Mouse (Mus musculus): ENCODE results near the gene Tmem163.

Tmem163 gene

GRCm38 (mm10) chr1:127514479-127514878 is 164.9 kb downstream of the Tmem163 start:
- in situ Hi-C loops (cut with MboI; ENCODE audit: low pct_unique_long_range_greater_than_20kb in 1 of 2, low sequenced_read_pairs in 2 of 2, unreplicated experiment in 1 of 2): no loop called here

- in situ Hi-C loops (cut with MboI; ENCODE audit: low pct_unique_long_range_greater_than_20kb in 1 of 2, low sequenced_read_pairs in 2 of 2, unreplicated experiment in 1 of 2): no loop called here
Observed at GRCm38 (mm10) chr1:127513664-127514063, 165.7 kb downstream of the Tmem163 start.

GRCm38 (mm10) chr1:127513140-127513539 is 166.2 kb downstream of the Tmem163 start:
- in situ Hi-C loops (cut with MboI; ENCODE audit: low pct_unique_long_range_greater_than_20kb in 1 of 2, low sequenced_read_pairs in 2 of 2, unreplicated experiment in 1 of 2): no loop called here

GRCm38 (mm10) chr1:127512709-127513108 is 166.6 kb downstream of the Tmem163 start:
- in situ Hi-C loops (cut with MboI; ENCODE audit: low pct_unique_long_range_greater_than_20kb in 1 of 2, low sequenced_read_pairs in 2 of 2, unreplicated experiment in 1 of 2): no loop called here

DNA sequence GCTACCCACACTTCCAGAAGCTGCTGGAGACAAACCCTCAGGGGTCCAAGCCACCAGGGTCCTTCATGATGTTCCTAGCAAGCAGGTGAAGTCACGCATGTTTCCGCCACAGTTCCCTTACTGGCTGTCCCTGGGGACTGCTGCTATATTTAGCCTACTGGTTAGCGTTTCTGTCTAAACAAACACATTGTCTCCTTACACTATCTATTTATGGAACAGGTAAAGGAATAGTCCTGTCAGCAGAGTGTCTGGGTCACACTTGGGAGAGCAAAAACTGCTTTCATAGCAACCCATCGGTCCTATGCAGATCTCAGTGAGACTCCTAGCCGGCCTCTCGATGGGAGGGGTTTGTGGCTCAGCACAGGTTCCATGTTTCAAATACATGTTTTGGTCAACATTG is 168.0 kb downstream of the Tmem163 start:
- in situ Hi-C loops (cut with MboI; ENCODE audit: low pct_unique_long_range_greater_than_20kb in 1 of 2, low sequenced_read_pairs in 2 of 2, unreplicated experiment in 1 of 2): no loop called here

GRCm38 (mm10) chr1:127508921-127509320 is 170.4 kb downstream of the Tmem163 start:
- in situ Hi-C loops (cut with MboI; ENCODE audit: low pct_unique_long_range_greater_than_20kb in 1 of 2, low sequenced_read_pairs in 2 of 2, unreplicated experiment in 1 of 2): loop anchor here (5.0 to 10.0 kb wide), 3 partner anchors 168 to 256 kb away; partner anchors contain the start of gene Tmem163 (in 1 of the 2)

GRCm38 (mm10) chr1:127508067-127508739 is 171.1 kb downstream of the Tmem163 start:
- in situ Hi-C loops (cut with MboI; ENCODE audit: low pct_unique_long_range_greater_than_20kb in 1 of 2, low sequenced_read_pairs in 2 of 2, unreplicated experiment in 1 of 2): loop anchor here (5.0 to 10.0 kb wide), 3 partner anchors 169 to 257 kb away; partner anchors contain the start of gene Tmem163 (in 1 of the 2)

DNA sequence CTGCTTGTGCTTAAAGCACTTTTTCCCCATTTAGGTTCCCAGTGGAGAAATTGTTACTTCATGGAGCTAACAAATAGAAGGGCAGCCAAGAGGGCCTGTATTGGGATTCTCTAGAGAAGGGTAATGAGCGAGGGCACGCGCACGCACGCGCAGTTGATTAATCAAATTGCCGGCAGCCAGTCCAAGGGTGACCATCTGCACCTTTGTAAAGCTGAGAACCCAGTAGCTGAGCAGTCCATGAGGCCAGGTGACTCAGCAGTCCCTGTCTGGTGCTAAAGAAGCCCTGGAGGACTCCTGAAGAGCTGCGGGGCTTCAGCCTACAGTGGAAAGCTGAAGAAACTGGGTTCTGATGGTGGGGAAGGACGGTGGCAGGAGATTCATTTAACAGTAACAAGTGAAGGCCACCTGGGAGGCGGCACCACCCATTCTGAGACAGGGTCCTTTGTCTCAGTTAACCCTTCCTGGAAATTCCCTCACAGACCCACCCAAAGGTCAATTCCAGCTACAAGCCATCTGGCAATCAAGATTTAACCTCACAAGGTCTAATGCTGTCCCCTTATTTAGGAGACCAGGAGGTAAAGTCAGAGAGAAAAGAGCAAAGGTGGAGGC is 172.2 kb downstream of the Tmem163 start:
- in situ Hi-C loops (cut with MboI; ENCODE audit: low pct_unique_long_range_greater_than_20kb in 1 of 2, low sequenced_read_pairs in 2 of 2, unreplicated experiment in 1 of 2): loop anchor here (5.0 to 10.0 kb wide), 3 partner anchors 170 to 258 kb away; partner anchors contain the start of gene Tmem163 (in 1 of the 2)

- in situ Hi-C loops (cut with MboI; ENCODE audit: low pct_unique_long_range_greater_than_20kb in 1 of 2, low sequenced_read_pairs in 2 of 2, unreplicated experiment in 1 of 2): loop anchor here (10.0 kb wide), 2 partner anchors 254 to 264 kb away; no protein-coding TSS in a partner anchor
Observed at GRCm38 (mm10) chr1:127500701-127501100, 178.6 kb downstream of the Tmem163 start.

DNA sequence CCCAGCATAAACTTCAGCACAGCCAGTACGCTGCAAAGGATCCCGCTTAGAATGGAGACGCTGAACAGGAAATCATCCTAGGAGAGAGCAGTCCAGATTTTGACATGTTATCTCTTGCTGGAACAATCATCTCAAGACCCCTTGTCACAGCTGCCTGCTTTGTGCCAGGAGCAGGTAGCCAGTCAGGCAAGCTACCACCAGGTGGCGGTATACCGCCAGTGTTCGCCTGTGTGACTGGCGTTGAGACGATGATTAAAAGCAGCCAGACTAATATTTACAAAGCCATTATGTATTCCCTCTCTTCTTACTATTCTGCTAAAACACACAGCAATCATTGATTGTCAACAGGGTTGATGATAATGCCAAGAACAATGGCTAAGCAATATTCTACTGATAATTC is 179.1 kb downstream of the Tmem163 start:
- in situ Hi-C loops (cut with MboI; ENCODE audit: low pct_unique_long_range_greater_than_20kb in 1 of 2, low sequenced_read_pairs in 2 of 2, unreplicated experiment in 1 of 2): loop anchor here (10.0 kb wide), 2 partner anchors 255 to 265 kb away; no protein-coding TSS in a partner anchor

GRCm38 (mm10) chr1:127498746-127499145 is 180.6 kb downstream of the Tmem163 start:
- in situ Hi-C loops (cut with MboI; ENCODE audit: low pct_unique_long_range_greater_than_20kb in 1 of 2, low sequenced_read_pairs in 2 of 2, unreplicated experiment in 1 of 2): loop anchor here in 1 of 2 experiments (5.0 kb wide), 1 partner anchor 179 kb away; the partner anchor contains the start of gene Tmem163

DNA sequence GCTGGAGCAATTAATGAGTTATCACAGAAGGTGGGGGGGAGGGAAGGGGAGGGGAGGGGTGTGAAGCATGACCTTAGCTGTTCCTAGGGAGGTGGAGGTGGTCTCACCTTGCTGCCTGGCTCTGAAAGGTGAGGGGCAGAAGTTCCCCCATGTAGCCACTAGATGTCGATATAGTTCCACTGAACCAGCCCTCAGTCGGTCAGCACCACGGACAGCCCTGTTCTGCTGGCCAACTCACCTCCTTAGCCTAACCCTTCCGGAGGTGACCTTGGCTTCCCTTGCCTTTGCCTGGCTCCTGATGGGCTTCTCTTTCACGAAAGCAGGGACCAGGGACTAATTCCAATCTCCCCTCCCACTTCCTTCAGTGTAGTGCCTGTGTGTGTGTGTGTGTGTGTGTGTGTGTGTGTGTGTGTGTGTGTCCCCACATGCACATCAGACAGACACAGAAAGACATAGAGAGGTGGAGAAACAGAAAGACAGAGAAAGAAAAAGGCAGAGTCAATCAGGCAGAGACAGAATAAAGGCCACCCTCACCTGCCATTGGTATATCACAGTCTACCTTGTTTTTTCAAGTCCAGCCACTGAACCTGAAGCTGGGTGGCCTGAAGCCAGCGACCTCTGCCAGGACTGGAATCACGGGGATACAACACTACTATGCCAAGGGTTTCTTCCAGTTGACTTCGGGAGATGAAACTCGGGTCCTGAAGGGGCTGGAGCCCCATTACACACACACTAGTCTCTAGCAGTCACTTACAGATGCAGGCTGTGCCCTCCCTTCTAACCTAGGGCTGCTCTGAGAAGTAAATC is 182.4 kb downstream of the Tmem163 start:
- in situ Hi-C loops (cut with MboI; ENCODE audit: low pct_unique_long_range_greater_than_20kb in 1 of 2, low sequenced_read_pairs in 2 of 2, unreplicated experiment in 1 of 2): loop anchor here in 1 of 2 experiments (5.0 kb wide), 1 partner anchor 180 kb away; the partner anchor contains the start of gene Tmem163

GRCm38 (mm10) chr1:127487161-127487560 is 192.2 kb downstream of the Tmem163 start:
- in situ Hi-C loops (cut with MboI; ENCODE audit: low pct_unique_long_range_greater_than_20kb in 1 of 2, low sequenced_read_pairs in 2 of 2, unreplicated experiment in 1 of 2): no loop called here

GRCm38 (mm10) chr1:127484826-127485225 is 194.5 kb downstream of the Tmem163 start:
- in situ Hi-C loops (cut with MboI; ENCODE audit: low pct_unique_long_range_greater_than_20kb in 1 of 2, low sequenced_read_pairs in 2 of 2, unreplicated experiment in 1 of 2): no loop called here

DNA sequence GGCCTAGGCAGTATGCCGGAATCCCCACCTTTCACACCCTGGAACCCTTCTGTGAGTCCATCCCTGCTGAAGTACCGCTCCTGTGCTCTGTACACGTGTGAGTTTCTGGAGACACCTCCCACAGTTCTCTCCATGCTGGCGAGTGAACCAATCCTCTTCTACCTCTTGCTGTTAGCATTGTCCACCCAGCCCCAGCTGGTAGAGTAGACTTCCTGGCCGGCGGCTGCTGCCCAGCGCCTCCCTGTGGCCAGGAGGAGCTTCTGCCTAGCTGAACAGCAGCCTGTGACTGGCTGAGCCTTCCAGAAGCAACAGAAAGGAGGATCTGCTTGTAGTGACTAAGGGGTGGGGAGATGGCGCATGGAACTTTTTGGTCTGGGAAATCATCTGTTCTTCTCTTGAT is 195.2 kb downstream of the Tmem163 start:
- in situ Hi-C loops (cut with MboI; ENCODE audit: low pct_unique_long_range_greater_than_20kb in 1 of 2, low sequenced_read_pairs in 2 of 2, unreplicated experiment in 1 of 2): no loop called here

DNA sequence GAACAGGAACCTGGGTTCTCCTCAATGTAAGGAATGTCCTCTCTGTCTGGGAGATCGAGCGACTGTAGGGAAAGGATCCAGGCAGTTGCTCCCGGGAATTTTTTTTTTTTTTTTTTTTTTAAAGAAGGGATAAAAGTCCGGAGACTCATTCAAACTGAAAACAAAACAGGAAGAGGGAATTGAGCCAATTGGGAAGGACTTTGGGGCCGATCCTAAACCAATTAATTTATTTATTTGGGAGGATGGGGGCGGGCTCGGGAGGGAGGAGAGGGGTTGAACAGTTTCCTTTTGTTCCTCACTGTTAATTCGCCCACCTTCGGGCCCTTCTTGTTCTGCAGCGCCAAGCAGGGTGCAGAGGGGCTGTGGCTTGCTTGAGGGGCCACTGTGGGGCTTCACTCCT is 196.4 kb downstream of the Tmem163 start:
- in situ Hi-C loops (cut with MboI; ENCODE audit: low pct_unique_long_range_greater_than_20kb in 1 of 2, low sequenced_read_pairs in 2 of 2, unreplicated experiment in 1 of 2): no loop called here

GRCm38 (mm10) chr1:127475756-127476155 is 203.6 kb downstream of the Tmem163 start:
- in situ Hi-C loops (cut with MboI; ENCODE audit: low pct_unique_long_range_greater_than_20kb in 1 of 2, low sequenced_read_pairs in 2 of 2, unreplicated experiment in 1 of 2): no loop called here

DNA sequence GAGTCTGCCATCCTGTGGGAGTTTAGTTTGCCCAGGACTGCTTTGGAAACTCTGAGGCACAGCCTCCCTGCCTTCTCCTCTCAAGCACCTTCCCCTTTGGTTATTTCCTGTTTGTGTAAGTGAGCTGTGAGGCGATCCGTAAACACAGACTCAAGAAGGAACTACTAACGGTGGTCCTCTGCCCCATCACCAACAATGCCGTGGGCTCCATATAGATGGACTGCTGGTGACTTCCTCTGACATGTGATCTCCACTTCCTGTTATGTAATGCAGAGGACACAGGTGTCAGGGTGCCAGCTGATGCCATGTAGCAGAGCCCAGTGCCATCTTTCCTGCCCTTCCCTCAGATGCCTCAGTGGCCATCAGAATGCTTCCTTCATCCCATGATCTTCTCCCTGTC is 209.2 kb downstream of the Tmem163 start:
- in situ Hi-C loops (cut with MboI; ENCODE audit: low pct_unique_long_range_greater_than_20kb in 1 of 2, low sequenced_read_pairs in 2 of 2, unreplicated experiment in 1 of 2): loop anchor here (25.0 kb wide), 2 partner anchors 358 to 458 kb away; no protein-coding TSS in a partner anchor

GRCm38 (mm10) chr1:127467238-127467637 is 212.1 kb downstream of the Tmem163 start:
- in situ Hi-C loops (cut with MboI; ENCODE audit: low pct_unique_long_range_greater_than_20kb in 1 of 2, low sequenced_read_pairs in 2 of 2, unreplicated experiment in 1 of 2): loop anchor here (25.0 kb wide), 2 partner anchors 355 to 455 kb away; no protein-coding TSS in a partner anchor
